Mouse (Mus musculus) neural tube, embryonic 14.5 days (tissue): ENCODE results near the gene Ctsz. TPM values are rescaled to one million over a fixed set of nuclear protein-coding genes. Genes with fewer than 3 reads are reported as not detected.
A peak's percentile ranks its signal among the peaks of the same experiment; 100 is the strongest.

ENCODE experiments used
- ATAC-seq: fragments of 200-750 bp; cut with Nextera tagmentation; 2 replicates; pipeline ENCODE4 v1.8.0; 2017; ENCODE audit warnings: low read depth, mild to moderate bottlenecking, moderate TSS enrichment, moderate library complexity
- H3K27ac ChIP-seq: fragments of 300-500 bp; sonication (generic); 2 replicates; pipeline ENCODE4 v1.5.1; 2014; ENCODE audit warnings: low read depth, mild to moderate bottlenecking, control low read depth, low read length, moderate library complexity, mixed read lengths
- H3K27me3 ChIP-seq: fragments of 300-500 bp; sonication (generic); 2 replicates; pipeline ENCODE4 v1.6.1; 2014; ENCODE audit warnings: low read length; ENCODE audit not compliant: control insufficient read depth, insufficient read depth
- H3K36me3 ChIP-seq: fragments of 300-500 bp; sonication (generic); 2 replicates; pipeline ENCODE4 v1.6.1; 2014; ENCODE audit warnings: low read length, mixed read lengths; ENCODE audit not compliant: control insufficient read depth, insufficient read depth
- H3K4me1 ChIP-seq: fragments of 300-500 bp; sonication (generic); 2 replicates; pipeline ENCODE4 v1.6.1; 2014; ENCODE audit warnings: low read length; ENCODE audit not compliant: control insufficient read depth, insufficient read depth
- H3K4me2 ChIP-seq: fragments of 300-500 bp; sonication (generic); 2 replicates; pipeline ENCODE4 v1.6.1; 2014; ENCODE audit warnings: mild to moderate bottlenecking, low read depth, low read length, control low read depth
- H3K4me3 ChIP-seq: fragments of 300-500 bp; sonication (generic); 2 replicates; pipeline ENCODE4 v1.5.1; 2014; ENCODE audit warnings: low read depth, low read length, control low read depth, mixed read lengths
- H3K9ac ChIP-seq: fragments of 300-500 bp; sonication (generic); replicated peaks from 2 replicates; pipeline ENCODE4 v1.6.1; 2014; ENCODE audit warnings: low read depth, mild to moderate bottlenecking, control low read depth, low read length, mixed read lengths
- H3K9me3 ChIP-seq: fragments of 300-500 bp; sonication (generic); 2 replicates; pipeline ENCODE4 v1.6.1; 2016; ENCODE audit warnings: low read length; ENCODE audit not compliant: control insufficient read depth
- WGBS: fragments of 180-500 bp; shearing (Covaris S2); extraction: QIAGEN DNeasy Blood & Tissue Kit; methylation state at CpG from one replicate; pipeline ENCODE4 v1.1.7; 2014; 5-methylcytosine and 5-hydroxymethylcytosine counted together
- polyA plus RNA-seq: library from polyadenylated mRNA; unstranded; fragments of >200 nt; fragmentation: Nextera tagmentation; extraction: Ambion mirVana; gene quantifications from 2 replicates; pipeline ENCODE4 v1.2.1, GENCODE M21; 2014

Ctsz gene
- polyA plus RNA-seq: 58.2 and 79.7 TPM in 2 replicates

GRCm38 (mm10) chr2:174438737-174439449, at the start of gene Ctsz:
TSS of gene Ctsz (minus strand) at chr2:174439039.
- H3K9me3 ChIP-seq: no peaks in the 10 kb centered on the region
- H3K4me1 ChIP-seq: peaks cover 6% of the 10 kb centered on the region; the same call in 1 of the 2 replicates
- H3K36me3 ChIP-seq: no peaks in the 10 kb centered on the region
- H3K4me2 ChIP-seq: peak within 1 kb of the TSS; percentile 62
- H3K27me3 ChIP-seq: no peaks in the 10 kb centered on the region
- 1% methylated on average over 38 of the region's 38 CpGs for WGBS
- peak within 1 kb of the TSS; percentile 43 for H3K9ac ChIP-seq
- H3K4me3 ChIP-seq: peak within 1 kb of the TSS; percentile 37
- peak; percentile 80 for ATAC-seq
- no peak within 1 kb of the TSS for H3K27ac ChIP-seq

- 89% methylated on average over 5 of the region's 5 CpGs for WGBS
- Histone ChIP-seq H3K27ac (no peak overlapping the region), H3K27me3 (no peaks in the 10 kb centered on the region), H3K9me3 (no peaks in the 10 kb centered on the region), H3K9ac (no peak overlapping the region), H3K36me3 (no peaks in the 10 kb centered on the region), H3K4me3 (no peak overlapping the region), H3K4me1 (no peaks in the 10 kb centered on the region), H3K4me2 (no peak overlapping the region)
- ATAC-seq: no peak
Measured at GRCm38 (mm10) chr2:174487005-174487404, 48.2 kb upstream of the Ctsz start.

GRCm38 (mm10) chr2:174478746-174479145, 39.9 kb upstream of the Ctsz start:
- no peak overlapping the region for H3K27ac ChIP-seq
- no peaks in the 10 kb centered on the region for H3K36me3 ChIP-seq
- H3K27me3 ChIP-seq: no peaks in the 10 kb centered on the region
- ATAC-seq: no peak
- no peak overlapping the region for H3K4me2 ChIP-seq
- no peak overlapping the region for H3K4me3 ChIP-seq
- whole genome bisulfite sequencing: 74% methylated on average over 5 of the region's 5 CpGs
- H3K4me1 ChIP-seq: no peaks in the 10 kb centered on the region
- no peak overlapping the region for H3K9ac ChIP-seq
- no peaks in the 10 kb centered on the region for H3K9me3 ChIP-seq

GRCm38 (mm10) chr2:174477543-174478319, 38.9 kb upstream of the Ctsz start:
- no peak overlapping the region for H3K9ac ChIP-seq
- H3K27ac ChIP-seq: no peak overlapping the region
- WGBS: 77% methylated on average over 3 of the region's 3 CpGs
- H3K4me3 ChIP-seq: no peak overlapping the region
- no peaks in the 10 kb centered on the region for H3K36me3 ChIP-seq
- ATAC-seq: no peak
- H3K4me2 ChIP-seq: no peak overlapping the region
- H3K4me1 ChIP-seq: no peaks in the 10 kb centered on the region
- H3K9me3 ChIP-seq: no peaks in the 10 kb centered on the region
- H3K27me3 ChIP-seq: no peaks in the 10 kb centered on the region

GRCm38 (mm10) chr2:174473550-174473927, 34.7 kb upstream of the Ctsz start:
- no peak for ATAC-seq
- no peaks in the 10 kb centered on the region for H3K4me1 ChIP-seq
- H3K27me3 ChIP-seq: no peaks in the 10 kb centered on the region
- peak overlapping the region; percentile 68 for H3K4me2 ChIP-seq
- H3K9me3 ChIP-seq: no peaks in the 10 kb centered on the region
- 88% methylated on average over 5 of the region's 5 CpGs for WGBS
- 0 out of 2 replicates have a peak, but pooled peaks cover 2% of the 10 kb centered on the region for H3K36me3 ChIP-seq
- H3K27ac ChIP-seq: no peak overlapping the region
- H3K4me3 ChIP-seq: peak overlapping the region; percentile 66
- H3K9ac ChIP-seq: no peak overlapping the region

GRCm38 (mm10) chr2:174472818-174473549, 34.1 kb upstream of the Ctsz start, which contains the start of gene Prelid3b:
TSS of gene Prelid3b (minus strand) at chr2:174473081.
- H3K36me3 ChIP-seq: 0 out of 2 replicates have a peak, but pooled peaks cover 3% of the 10 kb centered on the region
- peak; percentile 98 for ATAC-seq
- H3K9ac ChIP-seq: peak within 1 kb of the TSS; percentile 62
- no peaks in the 10 kb centered on the region for H3K9me3 ChIP-seq
- H3K4me3 ChIP-seq: peak within 1 kb of the TSS; percentile 66
- under 1% methylated on average over 53 of the region's 53 CpGs for WGBS
- H3K27ac ChIP-seq: no peak within 1 kb of the TSS
- H3K4me2 ChIP-seq: peak within 1 kb of the TSS; percentile 68
- H3K4me1 ChIP-seq: no peaks in the 10 kb centered on the region
- H3K27me3 ChIP-seq: no peaks in the 10 kb centered on the region

- peak; percentile 62; the same call in 1 of the 2 replicates for ATAC-seq
- H3K4me3 ChIP-seq: peak overlapping the region; percentile 66
- H3K4me2 ChIP-seq: peak overlapping the region; percentile 68
- WGBS: 8% methylated on average over 30 of the region's 30 CpGs
- peak overlapping the region; percentile 62 for H3K9ac ChIP-seq
- H3K4me1 ChIP-seq: no peaks in the 10 kb centered on the region
- no peaks in the 10 kb centered on the region for H3K9me3 ChIP-seq
- no peaks in the 10 kb centered on the region for H3K27me3 ChIP-seq
- peaks cover 4% of the 10 kb centered on the region; the same call in 1 of the 2 replicates for H3K36me3 ChIP-seq
- no peak overlapping the region for H3K27ac ChIP-seq
Measured at GRCm38 (mm10) chr2:174472407-174472806, 33.6 kb upstream of the Ctsz start.

GRCm38 (mm10) chr2:174470786-174471405, 32.1 kb upstream of the Ctsz start:
- Histone ChIP-seq H3K4me3 (no peak overlapping the region), H3K27ac (no peak overlapping the region), H3K4me1 (no peaks in the 10 kb centered on the region), H3K36me3 (peaks cover 7% of the 10 kb centered on the region; the same call in 1 of the 2 replicates), H3K9me3 (no peaks in the 10 kb centered on the region), H3K4me2 (no peak overlapping the region), H3K27me3 (no peaks in the 10 kb centered on the region), H3K9ac (no peak overlapping the region)
- 93% methylated on average over 7 of the region's 7 CpGs for WGBS
- no peak for ATAC-seq
